Mouse (Mus musculus) heart, postnatal 36 days (tissue): ENCODE data around the gene Shc1. TPM values are rescaled to one million over a fixed set of nuclear protein-coding genes. Genes with fewer than 3 reads are reported as not detected.

Source experiments
- DNase-seq, 2 experiments: peaks; one replicate each; pipeline ENCODE4 v3.0.0; 2021 to 2022
- intact Hi-C: fragments of 180-260 bp; cut with DNase I; formaldehyde crosslinking; loops from one replicate; pipeline ENCODE4 v1.15.1; 2025
- total RNA-seq, 2 experiments: library from RNA; stranded (reverse); gene quantifications; 2 replicates each; pipeline ENCODE4 v1.2.3; 2021

Gene Shc1
- 10 to 100 TPM; 34.1 to 36.6 TPM for total RNA-seq

DNA sequence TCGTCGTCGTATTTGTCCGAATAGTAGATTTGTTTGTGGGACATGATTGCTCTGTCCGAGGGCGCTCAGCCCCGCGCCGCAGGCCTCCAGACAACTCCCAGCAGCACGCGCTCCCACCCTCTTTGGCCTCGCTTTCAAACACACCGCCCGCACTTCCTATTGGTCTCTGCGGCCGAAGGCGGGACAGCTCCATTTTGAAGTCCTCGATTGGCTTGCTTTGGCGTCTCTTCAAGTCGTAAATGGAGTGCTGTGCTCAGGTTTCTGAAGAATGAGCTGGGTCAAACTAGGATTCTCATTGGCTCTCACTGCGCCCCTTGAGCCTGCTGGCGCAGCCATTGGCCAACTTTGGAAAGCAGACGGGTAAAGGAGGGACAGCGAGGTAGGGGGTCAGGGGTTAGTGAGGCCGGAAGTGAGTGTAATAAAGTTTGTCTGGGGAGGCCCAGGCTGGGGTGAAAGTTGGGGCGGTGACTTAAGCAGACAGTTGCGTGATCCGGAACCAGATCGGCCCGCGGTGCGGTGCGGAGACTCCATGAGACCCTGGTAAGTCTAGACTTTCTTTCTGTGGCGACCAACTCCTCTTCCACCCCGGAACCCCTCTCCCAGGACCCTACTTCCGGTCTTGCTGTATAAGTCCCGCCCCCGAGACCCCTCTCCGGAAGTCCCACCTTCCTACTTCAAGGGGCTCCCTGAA is at the start of gene Shc1, which contains the start of gene Cks1b:
TSS of gene Shc1 (plus strand) at position 274 of the 691 bp plus-strand sequence.
TSS of gene Cks1b (minus strand) at position 214 of the 691 bp plus-strand sequence.
- peak; percentile 90 to 91 for DNase-seq
- intact Hi-C loops: no loop called here

DNA sequence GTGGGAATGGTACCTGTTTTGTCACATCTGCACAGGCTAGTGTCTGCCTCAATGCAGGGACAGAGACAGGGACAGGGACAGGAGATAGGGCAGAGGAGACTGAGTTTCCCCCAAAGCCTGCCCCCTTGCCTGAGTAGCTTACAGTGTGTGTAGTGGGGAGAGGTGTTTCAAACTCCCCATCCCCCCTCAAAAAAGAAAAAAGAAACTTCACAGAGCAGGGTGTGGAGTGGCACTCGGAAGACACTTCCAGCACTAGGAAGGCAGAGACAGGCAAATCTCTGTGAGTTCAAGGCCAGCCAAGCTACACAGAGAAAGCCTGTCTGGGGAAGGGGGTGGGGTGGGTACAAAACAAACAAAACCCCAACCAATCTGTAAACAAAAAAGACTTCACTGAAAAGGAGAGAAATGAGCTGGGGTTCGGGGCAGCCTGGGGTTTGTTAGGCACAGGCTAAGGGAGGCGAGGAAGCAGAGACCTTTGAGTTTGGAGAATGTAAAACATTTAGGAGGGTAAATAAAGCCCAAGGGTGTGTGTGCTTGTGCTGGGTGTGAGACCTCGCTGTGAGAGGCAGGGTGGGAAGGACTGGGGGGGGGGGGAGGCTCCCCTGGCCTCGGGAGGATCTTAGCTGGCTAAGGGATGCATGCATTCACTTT is 44.5 kb upstream of the Shc1 start:
- intact Hi-C loops: no loop called here
- DNase-seq: no peak

DNA sequence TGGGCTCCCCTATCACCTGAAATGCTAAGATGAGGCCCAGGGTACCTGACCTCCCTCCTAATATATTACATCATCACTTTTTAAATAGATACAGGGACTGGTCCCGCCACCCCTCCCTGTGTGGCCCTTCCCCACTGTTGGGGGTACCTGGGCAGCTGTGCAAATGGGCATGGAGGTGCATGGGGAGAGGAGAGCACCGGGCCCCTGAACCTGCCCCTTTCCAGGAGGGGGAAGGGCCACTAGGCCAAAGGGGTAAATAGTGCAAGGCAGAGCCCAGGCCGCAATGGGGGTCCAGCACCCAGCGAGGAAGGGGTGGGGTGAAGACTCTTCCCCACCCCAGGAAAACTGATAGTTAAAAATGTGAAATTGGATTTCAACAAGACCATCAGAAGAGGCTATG is 40.4 kb upstream of the Shc1 start:
- DNase-seq: no peak
- intact Hi-C loops: loop anchor here (1.0 to 2.0 kb wide), 2 partner anchors 15 to 107 kb away; no protein-coding TSS in a partner anchor

DNA sequence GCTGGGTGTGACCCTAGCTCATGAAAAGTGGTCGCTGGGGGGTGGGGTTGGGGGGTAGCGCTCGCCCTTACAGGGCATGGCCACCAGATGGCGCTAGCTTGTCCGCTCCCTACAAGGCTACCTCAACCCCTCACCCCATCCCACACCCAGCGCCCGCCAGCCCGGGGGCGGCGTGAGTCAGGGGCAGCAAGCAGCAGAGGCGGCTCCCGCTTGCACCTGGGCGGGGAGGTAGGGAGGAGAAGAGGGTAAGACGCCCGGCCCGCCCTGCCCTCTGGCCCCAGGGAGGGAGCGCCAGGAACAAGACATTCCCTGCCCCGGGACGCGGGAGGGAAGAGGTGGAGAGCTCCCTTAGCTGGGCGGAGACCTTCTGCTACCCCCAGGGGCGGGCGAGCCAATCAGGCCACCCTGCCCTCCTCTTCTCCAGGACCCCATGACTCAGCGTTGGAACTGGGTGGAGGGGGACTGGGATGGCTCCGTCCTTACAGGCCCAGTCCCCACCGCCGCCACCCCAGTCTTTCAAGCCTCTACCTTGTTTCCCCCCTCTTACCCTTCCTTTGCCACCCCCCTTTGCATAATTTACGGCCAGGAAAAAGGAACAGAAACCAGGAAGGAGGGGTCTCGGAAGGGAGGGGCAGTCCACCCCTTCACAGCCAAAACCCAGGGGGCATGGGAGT is 39.7 kb upstream of the Shc1 start:
- intact Hi-C loops: loop anchor here (1.0 to 2.0 kb wide), 2 partner anchors 14 to 107 kb away; no protein-coding TSS in a partner anchor
- DNase-seq: peak; percentile 72 to 86

DNA sequence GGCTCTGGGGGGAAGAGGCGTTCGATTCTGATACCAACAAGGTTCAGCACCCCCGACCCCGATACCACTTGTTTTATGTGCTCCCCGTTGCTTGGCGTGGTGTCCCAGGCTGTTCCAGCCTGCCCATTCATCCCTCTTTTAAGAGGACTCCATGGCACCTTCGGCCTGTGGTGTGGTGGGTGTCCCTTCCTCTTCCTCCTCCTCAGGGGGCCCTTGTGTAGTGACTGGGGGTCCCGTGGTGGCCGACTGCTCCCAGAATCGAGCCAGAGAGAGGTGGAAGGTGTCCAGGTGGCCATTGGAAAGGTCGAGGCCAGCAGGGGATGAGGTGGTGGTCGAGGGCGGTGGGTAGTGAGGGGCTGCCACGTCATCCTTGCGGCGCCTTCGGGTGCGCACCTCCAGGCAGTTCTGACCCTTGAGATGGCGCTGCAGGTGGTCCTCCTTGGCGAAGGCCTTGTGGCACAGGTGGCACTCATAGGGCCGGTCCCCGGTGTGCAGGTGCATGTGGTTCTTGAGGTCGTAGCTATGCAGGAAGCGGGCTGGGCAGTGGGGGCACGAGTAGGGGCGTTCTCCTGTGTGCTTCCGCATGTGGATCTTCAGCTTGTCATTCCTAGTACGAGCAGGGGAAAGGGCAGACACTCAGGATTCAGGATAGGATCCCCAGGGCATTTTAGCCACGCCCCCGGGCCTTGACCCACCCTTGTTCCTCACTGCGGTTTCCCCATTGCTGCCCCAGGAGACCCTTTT is 38.7 kb upstream of the Shc1 start:
- intact Hi-C loops: loop anchor here (2.0 kb wide), 1 partner anchor 13 kb away; no protein-coding TSS in a partner anchor
- no peak for DNase-seq

DNA sequence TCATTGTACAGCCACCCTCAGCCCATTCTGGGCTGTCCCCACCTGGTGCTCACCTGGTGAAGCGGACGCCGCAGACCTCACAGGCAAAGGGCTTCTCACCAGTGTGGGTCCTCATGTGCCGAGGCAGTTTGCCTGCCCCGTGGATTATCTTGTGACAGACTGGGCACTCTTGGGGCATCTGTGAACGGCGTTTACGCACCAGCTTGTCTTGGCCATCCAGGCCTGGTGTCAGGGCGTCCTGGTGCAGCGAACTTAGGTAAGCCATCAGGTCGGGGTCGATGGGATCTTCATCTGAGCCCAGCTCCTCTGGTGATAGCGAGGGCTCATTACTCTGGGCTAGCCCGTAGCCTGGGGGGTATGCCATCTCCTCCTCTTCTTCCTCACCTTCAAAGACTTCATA is 38.0 kb upstream of the Shc1 start:
- intact Hi-C loops: no loop called here
- no peak for DNase-seq

DNA sequence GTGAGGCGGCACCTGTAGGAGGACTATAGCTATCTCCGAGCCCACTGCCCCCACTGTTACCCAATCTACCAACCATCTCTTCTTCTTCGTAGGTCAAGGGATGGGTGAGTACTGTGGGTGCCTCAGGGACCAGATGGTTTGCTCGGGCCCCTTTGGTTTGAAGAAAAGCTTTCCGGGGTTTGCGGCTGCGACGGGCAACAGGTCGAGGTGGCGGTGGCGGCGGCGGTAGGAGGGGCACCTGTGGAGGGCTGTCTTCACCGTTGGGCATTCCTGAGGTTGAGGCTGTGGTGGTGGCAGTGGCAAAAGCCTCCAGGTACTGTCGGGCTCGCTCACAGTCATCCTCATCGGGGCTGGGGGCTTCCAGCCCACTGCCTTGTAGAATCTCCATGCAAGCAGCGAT is 37.5 kb upstream of the Shc1 start:
- intact Hi-C loops: no loop called here
- no peak for DNase-seq

DNA sequence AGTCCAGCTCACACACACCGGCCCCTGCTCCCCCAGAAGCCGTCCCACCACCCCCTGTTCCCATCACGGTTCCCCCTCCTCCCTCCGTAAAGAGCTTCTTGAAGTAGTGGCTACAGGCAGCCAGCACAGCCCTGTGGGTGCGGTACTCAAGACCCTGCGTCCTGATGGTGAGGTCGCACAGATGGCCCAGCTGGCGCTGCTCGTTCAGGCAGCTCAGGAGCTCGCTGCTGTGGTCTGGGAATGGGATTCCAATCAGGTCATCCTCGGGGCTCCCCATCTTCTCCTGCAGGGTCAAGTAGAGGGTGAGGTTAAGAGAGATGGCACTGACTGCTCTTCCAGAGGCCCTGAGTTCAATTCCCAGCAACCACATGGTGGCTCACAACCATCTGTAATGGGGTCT is 37.0 kb upstream of the Shc1 start:
- intact Hi-C loops: no loop called here
- DNase-seq: no peak

DNA sequence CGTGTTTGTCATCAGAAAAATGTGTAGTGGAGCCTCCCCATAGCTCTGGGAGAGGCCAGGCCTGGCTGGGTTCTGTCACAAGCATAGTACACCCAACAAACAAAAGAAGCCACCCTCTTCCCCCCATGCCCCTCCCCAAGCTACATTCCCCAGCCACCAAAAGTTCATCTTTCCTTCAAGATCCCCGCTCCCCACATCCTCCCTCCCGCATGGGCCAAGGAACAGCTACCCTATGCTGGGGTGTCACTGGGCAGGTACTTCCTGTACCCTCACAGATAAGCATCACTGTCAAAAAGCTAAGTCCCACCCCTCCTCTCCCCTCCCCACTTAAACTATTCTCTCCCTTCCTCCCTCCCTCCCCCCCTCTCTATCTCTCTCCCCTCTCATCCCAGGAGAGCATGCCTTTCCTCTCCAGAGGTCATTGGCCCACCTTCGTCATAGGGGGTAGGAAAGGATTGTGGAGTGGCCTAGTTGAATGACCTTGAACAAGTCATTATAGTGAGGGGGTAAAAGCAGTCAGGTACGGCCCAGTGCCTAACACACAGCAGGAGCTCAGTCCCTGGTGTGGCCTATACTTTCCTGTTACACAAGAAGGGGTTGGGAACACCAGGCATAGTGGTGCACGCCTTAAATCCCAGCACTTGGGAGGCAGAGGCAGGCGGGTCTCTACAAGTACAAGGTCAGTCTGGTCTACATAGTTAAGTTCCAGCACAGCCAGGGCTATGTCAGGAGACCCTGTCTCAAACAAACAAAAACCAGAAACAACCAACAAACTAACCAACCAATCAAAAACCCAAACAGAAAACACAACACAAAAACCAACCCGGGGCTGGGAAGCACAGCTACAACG is 36.0 kb upstream of the Shc1 start:
- intact Hi-C loops: no loop called here
- no peak for DNase-seq

DNA sequence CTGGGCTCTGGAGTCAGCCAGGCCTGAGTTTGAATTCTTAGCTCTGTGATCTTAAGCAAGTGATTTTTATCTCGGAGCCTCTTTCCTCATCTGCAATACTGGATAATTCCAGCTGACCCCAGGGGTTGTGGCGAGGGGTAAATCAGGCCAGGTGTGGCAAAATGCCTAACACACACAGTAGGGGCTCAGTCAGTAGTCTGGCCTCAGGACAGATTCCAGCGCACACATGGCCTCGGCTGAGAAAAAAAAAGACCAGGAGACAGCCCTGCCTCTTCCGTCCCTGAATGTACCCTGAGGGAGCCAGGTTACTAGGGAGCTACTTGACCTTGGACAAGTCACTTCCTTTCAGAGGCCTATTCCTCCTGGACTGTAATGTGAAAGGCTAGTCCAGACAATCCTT is 35.3 kb upstream of the Shc1 start:
- DNase-seq: no peak
- intact Hi-C loops: no loop called here

DNA sequence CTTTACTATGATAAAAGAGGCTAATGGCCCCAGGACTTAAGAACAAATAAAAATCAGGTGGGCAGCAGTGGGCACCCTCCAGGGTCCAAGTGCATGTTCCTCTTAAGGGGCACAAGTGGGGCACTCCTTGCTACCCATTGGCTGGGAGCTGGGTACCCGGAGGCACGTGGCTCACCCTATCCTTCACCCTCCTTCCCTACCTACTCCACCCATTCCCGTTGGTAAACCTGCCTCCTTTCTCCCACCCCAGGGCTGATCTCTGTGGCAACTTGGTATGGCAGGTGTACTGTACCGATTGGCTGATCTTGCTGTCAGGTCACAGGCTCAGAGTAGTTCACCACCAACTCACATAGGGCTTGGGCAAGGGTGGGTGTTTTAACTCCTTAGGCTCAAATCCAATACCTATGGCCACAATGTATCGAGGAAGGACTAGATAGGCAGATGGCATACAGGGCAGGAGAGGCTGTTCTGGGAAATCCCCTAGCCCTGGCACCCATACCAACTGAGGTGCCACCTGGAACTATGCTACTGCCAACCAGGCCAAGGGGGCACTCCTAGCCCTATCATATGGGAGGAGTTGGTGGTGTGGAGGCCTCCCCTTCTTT is 34.5 kb upstream of the Shc1 start:
- no peak for DNase-seq
- intact Hi-C loops: no loop called here

DNA sequence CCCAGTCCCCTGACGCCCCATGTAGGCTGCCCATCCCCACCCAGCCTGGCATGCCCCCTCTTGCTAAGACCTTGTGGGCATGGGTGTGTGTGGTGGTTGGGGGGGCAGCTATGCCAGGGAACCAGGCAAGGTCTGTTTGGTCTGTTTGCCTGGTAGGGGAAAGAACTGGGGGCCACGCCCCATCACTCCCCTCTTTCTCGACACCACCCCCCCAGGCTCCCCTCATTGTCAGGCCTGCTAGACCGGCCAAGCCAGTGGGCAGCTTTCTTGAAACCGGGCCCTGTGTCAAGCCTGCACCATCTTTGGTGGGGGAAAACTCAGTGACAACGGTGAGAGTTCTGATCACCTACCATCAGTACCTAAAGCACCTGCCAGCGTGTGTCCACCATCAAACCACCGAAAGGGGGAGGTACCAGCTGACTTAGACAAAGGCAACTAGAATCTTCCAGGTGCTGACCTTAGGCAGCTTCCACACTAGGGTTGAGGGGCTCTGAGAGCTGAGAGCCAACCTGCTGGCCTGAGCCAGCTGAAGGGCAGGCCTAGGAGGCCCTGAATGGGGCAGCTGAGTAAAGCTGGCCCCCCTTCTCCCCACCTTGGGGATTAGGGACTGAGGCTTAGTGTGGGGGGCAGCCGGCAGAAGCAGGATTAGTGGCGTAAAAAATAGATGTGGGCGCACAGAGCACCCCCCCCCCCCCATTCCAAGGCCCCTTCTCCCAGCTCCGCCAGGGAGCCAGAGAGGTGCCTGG is 33.7 kb upstream of the Shc1 start:
- no peak for DNase-seq
- intact Hi-C loops: no loop called here

DNA sequence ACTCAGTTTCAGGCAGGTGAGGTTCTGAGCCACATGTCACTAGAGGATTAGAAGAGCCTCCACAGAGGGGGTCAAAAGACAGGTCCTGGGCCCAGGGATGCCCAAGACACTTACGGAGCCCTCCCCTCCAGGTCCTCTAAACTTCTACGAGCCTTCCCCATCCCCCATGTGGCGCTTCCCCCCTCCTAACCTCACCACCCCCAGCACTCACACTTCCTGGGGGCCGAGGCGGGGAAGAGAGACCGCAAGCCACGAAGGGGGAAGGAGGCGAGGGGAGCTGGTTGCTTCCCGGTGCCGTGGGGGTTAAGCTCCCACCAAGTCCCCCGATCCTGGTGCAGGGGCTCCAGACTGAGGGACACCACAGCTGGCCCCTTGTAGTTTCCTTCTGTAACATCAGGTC is 32.8 kb upstream of the Shc1 start:
- intact Hi-C loops: no loop called here
- DNase-seq: no peak

DNA sequence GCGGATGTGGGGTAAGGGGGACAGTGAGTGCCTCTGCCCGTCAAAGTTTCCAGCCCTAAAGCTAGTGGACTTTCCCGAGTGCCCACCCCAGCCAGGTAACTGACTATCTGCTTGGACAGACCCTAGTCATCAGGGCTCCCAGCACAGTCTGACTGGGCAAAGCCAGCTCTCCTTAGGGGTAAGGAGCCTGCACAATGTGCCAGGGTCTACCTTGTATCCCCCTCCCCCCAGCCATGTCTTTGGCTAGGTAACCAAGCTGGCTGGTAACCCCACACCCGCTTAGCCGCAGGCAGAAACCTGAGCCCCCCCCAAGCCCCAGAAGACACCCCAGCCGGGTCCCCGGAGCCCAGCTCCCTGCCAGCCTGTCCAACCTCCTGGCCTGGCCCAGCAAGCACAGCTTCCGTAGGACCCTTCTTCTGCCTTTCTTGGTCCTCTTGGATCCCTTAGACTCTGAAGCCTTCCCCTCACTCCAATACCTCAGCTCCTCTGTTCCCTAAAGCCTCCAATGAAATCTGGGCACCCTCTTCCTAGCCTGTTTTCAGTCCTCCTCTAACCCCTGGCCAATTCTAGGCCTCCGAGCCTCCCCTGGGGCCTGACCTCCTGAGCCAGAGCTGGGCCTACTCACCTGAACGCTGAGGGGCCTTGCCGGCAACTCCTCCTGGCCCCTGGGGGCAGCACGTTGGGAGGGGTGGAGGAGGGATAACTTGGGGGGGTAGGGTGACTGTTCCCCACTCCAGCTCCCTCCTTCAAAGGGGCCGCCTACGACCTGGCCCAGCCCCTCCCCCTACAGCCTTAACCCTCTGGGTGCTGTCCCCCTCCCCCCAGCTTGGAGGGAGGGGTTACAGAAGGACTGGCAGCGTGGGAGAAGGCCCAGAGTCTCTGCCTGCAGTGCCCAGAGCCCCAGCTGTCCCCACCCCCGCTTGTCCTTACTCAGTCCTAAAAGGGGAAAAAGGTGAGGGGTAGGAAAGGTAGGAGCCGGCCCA is 31.5 kb upstream of the Shc1 start:
- intact Hi-C loops: no loop called here
- DNase-seq: no peak

DNA sequence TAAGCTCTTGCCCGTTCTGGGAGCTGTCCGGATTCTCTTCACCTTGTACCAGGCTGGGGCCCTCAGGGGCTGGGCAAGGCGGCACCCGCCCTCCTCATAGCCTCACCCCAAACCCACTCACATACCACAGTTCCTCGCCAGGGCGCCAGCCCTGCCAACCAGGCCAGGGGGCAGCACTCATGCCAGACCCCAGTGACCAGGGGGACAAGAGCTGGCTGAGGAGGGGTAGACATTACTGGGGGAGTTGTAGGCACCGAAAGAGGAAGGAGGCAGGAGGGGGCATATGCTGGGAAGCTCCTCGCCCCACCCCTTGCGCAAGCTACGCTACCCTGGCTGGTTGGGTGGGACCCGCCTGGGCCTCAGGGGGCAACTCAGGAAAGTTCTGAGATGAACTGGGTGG is 30.6 kb upstream of the Shc1 start:
- peak in 1 of 2 experiments; percentile 28 for DNase-seq
- intact Hi-C loops: no loop called here

DNA sequence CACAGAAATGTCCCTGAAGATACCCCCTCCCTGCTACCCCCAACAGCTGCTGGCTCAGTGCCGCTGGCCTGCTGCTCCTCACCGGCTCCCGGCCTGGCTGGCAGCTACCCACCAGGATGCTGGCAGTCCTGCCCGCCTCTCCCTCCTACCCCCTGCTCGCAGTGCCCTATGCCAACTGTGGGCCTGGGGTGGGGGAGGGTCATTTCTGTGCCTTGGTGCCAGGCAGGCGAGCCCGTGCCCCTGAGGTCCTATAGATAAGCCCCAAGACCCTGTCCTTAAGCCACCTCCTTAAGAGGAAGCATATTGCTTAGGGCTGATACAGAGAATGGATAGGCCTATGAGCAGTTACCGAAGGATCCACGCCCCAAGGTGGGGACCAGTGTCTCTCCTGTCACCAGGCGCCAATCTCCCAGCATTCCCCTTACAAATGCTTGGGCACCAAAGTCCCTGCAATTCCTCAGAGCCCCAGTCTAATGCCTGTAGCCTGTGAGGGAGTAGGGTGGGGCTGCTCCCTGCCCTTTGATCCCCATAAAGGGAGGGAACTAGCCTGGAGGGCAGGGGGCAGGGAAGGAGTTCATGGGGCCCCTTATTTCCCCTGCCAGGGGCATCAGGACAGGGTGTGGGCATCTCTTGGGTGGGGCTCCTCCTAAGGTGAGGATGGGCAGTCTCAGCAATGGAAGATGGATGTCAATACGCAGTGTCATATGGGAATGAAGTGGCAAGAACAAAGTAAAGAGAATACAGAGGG is 29.9 kb upstream of the Shc1 start:
- peak; percentile 62 to 63 for DNase-seq
- intact Hi-C loops: no loop called here
